Mouse (Mus musculus) adrenal gland, postnatal 25 days (tissue): ENCODE results near the gene Ttn. TPM values are rescaled to one million over a fixed set of nuclear protein-coding genes. Genes with fewer than 3 reads are reported as not detected.
A peak's percentile ranks its signal among the peaks of the same experiment; 100 is the strongest.

Experiments used
- DNase-seq: peaks from one replicate; pipeline ENCODE4 v3.0.0; 2021; ENCODE audit warnings: mixed read lengths
- total RNA-seq: library from RNA; stranded (reverse); gene quantifications from 2 replicates; pipeline ENCODE4 v1.2.3, GENCODE M21; 2021

Gene Ttn
- total RNA-seq, 1 experiment from 2014 or later, result 0.91 TPM

DNA sequence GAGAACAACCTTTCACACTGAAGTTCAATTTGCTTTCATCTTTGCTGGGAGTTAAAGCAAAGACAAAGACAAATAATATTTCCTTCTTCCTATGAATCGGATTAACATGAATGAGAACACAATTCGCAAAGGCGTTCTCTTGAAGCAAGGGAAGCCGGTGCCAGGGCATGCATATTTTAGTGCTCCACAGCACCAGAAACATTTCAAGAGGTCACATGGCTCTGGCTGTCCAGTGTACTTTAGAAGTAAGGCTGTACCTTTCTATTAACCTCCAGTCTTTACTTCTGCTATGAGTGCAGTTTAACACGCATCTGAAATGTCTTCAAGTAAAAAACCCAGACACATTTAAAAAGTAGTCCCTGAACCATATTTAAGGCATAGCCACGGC, 20.3 kb downstream of the Ttn start:
- no peak for DNase-seq

DNA sequence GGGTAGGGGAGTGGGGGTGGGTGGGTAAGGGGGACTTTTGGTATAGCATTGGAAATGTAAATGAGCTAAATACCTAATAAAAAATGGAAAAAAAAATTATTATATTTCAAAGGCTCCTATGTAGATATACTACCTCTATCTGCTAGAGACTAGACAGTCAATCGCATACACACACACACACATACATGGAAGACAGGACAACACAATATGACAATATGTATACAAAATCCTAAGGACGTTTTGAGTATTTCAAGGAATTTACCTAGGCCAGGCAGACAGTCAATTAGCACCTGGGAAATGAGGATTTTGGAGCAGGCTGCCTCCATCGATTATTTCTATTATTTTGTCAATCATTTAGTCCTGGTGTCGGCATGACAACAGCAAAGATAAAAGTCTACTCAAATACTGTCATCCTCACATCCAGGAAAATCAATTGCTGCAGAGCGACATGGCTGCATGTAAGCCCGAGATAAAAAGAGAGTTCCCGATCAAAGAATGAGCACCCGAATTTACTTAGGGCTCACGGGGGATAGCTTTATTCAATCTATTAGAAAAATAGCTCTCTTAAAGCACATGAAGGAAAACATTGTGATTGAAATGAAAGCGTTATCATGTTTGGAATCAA, 20.8 kb downstream of the Ttn start:
- no peak for DNase-seq

DNA sequence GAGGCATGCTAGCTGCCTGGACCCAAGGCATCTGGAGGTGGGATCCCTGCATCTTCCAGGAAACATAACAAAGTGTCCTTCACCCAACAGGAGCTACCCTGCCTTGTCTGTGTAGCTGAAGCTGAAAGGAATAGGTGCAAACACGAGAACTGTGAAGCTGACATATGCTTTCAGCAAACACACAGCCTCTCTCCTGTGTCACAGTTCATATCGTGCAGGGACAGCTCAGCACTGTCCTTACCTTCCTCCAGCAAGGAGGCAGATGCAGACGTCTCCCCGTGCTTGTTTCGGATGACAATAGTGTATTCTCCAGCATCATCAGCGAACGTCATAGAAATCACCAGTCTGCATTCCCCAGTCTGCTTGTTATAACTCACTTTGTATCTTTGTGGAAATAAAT, 32.6 kb downstream of the Ttn start:
- DNase-seq, result no peak

DNA sequence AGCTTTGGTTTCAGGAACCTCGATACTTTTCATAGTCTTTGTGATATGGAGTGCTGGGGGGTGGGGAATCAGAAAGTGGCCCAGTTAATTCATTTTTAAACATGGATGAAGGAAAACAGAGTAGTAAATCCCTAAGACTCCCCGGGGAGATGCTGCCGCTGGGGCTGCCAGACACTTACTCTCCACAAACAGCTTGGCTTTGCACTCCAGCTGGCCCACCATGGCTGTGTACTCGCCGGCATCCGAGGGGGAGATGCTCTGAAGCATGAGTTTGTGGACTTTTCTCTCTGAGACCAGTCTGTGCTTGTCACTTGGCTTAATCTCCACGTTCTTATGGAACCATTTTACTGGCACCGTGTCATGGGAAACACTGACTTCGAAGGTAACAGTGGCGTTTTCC, 43.8 kb downstream of the Ttn start:
- no peak for DNase-seq

DNA sequence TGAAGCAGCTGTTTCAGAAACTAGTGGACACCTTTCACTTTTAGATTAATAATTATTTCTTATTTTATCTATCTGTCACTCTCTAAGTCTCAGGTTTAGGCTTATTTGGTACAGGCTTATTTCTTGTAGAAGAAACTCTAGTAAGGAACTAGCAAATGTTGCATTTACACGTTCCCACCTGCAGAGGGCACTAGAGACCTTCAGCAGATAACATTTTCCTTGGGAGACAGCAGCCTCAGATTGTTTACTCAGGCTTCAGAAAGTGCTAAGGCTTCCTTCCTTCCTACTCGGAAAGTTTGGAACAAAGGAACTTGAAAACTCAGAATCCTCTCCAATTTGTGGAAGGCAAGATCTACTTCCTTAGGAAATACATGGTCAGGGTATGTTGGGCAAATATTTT, 52.6 kb downstream of the Ttn start:
- DNase-seq, result peak; percentile 53

DNA sequence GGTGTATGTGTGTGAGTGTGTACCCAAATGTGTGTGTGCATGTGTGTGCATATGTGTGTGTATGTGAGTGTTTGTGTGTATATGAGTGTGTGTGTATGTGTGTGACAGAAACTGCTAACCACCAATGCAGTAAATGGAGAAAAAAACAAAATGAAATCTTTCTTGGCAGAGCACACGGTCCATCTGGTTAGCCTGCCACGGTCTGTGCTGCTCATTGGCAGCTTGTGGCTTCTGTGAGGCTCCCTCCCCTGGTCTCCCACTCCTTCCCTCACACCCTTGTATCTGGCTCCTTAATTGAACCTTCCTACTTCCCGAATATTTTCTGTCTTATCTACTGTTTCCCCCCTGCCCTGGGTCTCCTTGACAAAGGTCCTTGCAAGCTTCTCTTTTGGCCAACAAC, 53.5 kb downstream of the Ttn start:
- no peak for DNase-seq

DNA sequence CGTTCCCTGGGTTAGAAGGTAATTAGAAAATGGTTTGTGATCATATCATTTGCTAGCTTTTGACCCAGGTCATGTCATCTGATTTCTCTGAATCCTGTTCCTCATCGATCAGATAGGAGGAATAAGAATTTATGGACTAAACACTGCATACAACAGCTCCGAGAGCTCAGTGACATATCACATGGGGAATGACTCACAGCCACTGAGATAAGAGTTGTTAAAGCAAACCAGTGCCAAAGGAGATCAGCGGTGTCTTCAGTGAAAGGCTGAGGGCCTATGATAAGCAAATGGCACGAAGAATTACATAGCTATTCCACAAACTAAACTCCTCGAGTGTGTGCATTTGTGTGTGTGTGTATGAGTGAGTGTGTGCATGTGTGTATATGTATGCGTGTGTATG, 54.0 kb downstream of the Ttn start:
- no peak for DNase-seq

DNA sequence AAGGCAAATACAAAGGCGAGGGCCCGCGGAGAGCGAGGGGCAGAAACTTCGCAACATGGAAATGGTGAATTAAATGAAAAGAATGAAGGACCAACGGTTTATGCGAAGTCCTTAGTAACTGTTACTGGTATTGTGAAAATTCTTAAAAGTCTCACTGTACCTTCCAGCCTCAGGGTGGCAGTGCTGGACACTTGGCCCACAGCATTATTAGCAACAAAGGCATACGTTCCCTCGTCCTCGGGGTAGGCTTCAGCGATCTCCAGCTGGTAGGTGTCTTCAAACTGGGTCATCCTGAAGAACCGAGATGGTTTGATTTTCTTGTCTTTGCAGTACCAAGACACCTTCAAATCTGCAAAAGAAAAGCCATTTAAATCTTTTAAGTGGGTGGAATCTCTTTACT, 55.4 kb downstream of the Ttn start:
- DNase-seq, result no peak

DNA sequence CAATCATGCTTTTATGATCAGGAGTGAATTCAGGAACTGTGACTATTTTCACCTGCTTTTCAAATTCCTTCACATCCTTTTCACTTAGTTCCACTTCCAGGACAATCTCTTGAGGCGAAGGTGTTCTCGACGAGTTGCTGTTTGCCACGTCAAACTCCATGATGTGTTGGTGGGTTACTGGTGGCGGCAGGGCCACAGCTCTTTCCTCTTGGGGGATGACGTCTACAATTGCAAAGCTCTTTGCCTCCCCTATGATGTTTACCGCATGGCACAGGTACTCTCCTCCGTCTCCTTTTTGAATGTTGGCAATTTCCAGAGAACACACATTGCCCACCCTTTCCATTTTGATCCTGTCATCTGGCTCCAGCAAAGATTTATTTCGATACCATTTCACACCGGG, 67.4 kb downstream of the Ttn start:
- DNase-seq, result no peak

DNA sequence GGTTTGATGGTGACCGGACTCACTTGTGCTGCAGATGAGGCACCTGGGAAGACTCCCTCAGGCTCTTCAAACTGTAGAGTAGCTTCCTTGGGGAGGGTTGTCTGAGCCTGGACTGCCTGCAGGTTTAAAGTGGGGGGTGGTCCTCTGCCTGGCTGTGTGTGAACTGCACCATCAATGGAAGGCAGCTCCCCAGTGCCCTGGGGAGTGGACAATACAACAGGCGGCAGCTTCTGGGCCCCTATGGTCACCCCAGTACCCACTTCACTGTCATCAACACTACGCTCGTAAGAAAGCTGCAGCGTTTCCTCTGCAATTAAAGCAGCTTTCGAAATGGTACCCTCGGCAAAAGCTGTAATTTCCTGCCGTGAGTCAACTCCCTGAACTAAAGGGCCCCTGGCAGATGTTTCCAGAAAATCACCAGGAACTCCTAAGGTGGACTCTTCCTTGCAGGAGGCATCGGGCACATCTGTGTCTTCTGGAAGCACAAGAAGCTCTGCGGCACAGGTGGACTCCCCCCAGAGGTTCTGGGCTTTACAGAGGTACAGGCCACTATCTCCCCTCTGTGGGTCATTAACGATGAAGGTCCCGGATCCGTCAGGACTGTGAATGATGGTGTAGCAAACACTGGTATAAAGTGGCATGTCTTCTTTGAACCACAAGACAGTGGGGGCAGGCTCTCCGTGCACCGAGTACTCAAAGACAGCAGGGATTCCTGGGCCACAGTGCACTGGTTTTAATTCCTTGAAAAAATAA, 73.5 kb downstream of the Ttn start:
- DNase-seq, result no peak

DNA sequence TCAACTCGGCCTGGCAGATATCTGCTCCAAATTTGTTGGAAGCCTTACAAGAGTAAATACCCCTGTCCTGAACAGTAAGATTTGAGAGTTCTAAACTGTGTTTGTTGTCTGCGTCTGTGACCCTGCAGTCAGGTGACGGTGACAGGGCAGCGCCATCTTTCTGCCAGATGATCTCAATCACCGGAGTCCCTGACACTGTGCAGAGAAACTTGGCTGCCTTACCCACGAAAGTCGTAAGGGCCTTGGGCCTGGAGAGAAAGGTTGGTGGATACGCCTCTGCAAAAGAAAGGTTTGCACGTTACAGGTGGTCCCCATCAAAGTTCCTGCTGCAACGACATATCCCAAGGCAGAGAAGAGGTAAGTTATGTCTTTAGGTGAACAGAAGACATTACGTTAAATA, 79.0 kb downstream of the Ttn start:
- no peak for DNase-seq

DNA sequence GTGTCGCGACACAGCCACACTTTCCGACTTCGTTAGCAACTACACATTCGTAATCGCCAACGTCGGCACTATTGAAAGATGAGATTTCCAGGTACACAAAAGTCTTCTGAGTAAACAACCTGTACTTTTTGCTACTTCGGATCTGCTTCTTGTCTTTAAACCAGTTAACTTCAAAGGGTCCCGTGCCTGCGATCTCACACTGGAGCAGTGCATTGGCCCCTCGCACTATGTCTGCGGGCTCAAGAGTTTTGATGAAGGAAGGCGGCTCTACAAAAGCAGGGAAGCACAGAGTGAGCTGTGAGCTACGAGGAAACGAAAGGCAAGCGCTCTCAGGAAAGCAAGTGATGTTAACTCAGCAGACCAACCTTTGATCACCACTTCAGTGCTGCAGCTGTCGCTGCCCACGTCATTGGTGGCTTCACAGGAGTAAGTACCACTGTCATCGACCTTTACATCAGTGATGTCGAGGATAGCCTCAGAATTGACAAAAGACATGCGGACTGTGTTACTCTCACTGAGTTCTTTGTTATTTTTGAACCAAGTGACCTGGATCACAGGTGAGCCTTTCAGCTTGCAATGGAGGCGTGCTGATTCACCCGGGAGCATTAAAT, 80.8 kb downstream of the Ttn start:
- DNase-seq, result no peak

DNA sequence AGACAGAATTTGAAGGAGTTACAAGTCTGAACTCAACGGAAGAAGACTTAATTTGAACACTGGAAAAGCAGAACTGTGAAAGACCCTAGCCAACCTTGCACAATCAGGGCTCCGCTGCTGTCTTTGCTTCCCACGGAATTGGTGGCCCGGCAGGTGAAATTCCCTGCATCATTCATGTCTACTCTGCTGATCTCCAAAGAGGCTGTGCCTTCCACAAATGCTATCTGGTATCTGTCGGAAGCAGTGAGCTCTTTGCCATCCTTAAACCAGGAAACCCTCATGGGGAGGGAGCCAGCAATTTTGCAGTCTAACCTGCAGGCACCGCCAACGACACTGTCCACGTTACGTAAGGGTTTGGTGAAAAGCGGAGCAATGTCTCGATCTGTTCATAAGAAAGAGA, 82.5 kb downstream of the Ttn start:
- DNase-seq, result no peak

DNA sequence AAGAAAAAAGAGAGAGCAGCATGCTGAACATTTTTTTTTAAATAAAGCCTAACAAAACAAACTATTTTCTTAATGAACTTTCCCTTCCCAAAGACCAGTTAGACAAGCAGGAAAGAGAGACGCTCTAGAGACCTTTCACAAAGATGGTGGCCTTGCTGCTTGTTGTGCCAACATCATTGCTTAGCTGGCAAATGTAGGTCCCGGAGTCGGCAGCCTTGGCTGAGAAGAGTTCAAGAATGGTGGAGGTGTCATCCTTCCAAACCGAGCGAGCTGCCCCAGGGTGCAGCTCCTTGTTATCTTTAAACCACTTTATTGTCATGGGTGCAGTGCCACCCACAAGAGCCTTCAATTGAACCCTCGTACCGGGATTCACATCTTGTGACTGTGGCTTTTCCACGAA, 85.4 kb downstream of the Ttn start:
- no peak for DNase-seq

DNA sequence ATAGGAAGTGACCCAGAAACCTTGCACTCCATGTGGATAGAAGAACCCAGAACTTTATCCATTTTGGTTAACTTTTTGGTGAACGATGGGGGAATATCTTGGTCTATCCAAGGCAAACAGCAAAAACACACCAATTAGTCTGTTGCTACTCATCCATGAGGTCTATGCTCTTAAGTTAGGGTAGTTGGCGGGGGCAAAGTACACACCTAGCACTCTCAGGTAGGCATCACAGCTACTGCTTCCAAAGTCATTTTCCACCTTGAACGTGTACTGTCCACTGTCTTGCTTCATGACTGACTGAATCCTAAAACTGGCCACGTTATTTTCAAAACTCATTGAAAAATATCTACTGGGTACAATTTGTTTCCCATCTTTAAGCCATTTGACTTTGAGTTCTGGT, 87.0 kb downstream of the Ttn start:
- DNase-seq, result no peak

DNA sequence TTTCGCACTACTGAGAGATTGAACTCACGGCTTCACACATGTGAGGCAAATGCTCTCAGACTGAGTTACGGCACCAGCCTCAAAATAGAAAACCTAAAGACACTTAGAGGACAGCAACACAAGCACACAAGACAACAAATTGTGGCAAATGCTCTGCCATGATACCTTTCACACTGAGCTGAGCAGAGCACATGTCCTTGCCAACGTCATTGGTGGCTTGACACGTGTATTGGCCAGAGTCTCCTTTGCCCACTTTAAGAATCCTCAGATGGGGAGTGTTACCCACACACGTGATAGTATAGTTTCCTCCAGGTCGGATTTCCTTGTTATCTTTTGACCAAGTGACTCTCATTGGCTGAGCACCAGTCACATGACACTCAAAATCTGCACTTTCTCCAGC, 93.6 kb downstream of the Ttn start:
- no peak for DNase-seq

DNA sequence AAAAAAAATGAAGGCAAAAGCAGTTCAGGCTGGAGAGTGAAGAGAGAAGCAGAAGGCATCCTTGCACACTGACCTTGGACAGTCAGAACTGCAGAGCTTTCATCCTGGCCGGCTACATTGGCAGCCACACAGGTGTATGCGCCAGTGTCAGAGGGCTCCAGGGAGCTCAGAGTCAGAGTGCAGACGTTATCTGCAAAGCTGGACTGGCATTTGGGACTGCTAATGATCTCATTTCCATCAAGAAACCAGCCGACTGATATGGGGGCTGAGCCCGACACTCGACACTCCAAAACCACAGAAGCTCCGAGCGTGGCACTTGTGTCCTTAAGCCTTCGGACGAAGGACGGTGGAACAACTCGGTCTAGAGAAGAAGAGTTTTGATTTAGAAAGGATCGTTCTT, 96.5 kb downstream of the Ttn start:
- DNase-seq, result no peak

DNA sequence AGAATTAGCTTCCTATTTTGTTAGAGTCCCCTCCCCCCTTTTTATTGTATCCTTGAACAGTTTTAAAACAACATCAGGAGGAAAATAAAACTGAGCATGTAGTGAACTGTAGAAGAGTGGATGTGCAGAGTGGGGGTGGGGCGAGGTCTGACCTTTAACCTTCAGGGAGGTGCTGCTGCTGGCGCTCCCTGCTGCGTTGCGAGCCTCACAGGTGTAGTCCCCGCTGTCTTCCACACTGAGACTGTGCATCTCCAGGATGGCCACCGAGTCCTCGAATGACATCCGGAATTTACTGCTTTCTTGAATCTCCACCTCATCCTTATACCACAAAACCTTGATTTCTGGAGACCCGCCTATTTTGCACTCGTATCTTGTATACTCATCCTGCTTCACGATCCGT, 100.9 kb downstream of the Ttn start:
- DNase-seq, result no peak

DNA sequence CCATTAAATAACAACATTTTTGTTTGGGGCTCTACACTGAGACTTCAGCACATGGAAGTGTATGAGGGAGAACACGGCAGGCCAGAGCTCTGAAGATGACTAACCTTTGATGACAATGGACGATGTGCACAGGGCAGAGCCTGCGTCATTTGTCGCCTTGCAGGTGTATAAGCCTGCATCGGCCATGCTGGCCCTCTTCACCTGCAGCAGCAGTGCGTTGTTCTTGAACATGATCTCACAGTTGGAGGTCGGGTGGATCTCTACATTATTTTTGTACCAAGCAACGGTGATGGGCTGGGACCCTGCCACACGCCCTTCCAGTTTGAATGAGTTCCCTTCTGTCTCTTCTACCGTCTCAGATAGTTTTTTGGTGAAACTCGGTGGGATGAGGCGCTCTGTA, 106.8 kb downstream of the Ttn start:
- no peak for DNase-seq

DNA sequence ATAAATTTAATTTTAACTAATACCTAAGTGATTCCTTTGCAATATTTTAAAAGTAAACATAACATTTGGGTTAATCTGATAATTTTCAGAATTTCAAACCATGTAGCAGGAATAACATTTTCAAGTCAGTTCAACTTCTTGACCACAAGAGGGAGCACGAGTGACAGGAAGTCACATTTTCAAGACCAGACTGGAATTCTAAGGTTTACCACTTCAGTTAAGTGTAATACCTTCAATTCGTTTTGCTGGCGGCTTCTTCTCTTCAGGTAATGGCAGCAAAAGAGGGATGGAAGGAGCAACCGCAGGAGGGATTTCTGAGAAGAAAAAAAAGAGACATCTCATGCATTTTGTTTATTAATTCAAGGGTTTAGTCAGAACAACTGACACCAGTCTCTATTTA, 115.4 kb downstream of the Ttn start:
- no peak for DNase-seq

DNA sequence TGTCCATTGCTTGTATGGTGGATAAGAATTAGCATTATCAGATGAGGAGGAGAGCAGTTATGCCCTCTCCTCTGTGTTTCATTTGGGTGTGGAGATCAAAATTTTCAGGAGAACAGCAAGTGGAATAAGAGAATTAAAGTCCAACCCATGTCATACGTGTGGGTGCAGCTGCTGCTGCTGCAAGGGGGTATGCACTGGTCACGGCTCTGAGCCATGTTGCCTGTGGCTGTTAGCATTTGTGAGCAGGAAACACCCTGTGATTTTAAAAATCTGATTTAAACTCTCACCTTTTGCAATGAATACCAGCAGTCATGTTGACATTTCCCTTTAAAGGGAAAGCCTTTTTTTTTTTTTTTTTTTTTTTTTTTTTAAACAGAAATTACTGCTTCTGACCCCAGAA, 116.8 kb downstream of the Ttn start:
- no peak for DNase-seq

DNA sequence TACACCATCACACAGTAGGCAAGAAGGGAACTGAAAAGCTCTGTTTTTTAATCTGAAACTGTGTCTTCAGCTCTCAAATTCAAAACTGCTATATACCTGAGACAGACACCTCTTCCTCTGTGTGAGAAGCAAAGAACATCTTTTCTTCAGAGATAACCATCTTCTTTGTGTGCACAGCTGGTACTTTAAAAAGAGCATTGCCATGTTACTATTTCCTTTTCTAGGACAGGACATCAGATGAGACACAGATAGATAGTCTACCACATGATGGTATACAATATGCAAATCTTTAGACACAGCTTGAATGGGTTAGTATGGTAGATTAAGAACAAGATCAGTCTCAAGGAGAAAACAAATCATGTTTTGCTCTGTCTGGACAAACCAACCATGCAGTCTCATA, 121.0 kb downstream of the Ttn start:
- no peak for DNase-seq

DNA sequence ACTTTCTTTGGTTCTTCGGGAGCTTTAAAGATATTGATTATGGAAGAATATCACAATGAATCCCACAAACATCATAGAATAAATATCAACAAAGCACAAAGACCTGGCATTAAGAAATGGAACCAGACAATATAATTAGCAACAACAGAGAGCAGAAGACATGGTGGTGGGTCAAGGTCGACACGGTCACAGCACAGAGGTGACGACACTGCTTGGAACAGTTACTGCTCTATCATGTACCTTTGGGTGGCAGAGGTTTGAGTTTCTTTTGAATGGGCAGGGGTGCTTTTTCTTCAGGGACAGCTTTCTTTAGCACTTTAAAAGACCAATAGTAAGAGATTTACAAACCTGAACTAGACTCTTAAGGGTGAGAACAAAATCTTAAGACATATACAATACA, 132.3 kb downstream of the Ttn start:
- DNase-seq, result no peak

DNA sequence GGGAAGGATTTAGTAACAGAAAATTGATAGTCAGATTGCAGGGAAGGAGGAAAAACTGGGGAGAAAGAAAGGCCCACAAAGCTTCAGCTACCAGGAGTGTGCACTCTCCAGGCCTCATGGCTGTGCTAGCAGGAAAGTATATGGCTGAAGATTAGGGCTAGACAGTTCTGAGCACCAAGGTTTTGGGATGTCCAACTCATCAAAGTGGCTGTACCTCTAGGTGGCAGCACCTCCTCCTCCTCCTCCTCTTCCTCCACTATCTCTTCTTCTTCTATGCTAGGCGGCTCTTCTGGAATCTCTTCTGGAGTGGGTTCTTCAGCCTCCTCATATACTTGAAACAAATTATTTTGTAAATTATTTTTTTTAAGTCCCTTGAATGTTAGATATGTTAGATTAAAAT, 139.2 kb downstream of the Ttn start:
- DNase-seq, result no peak
